Mouse (Mus musculus) CH12.LX (cell line): Measurements from ENCODE around the gene Sgms1. TPM values are rescaled to one million over a fixed set of nuclear protein-coding genes. Genes with fewer than 3 reads are reported as not detected.
A peak's percentile ranks its signal among the peaks of the same experiment; 100 is the strongest.

Experiments used
- DNase-seq: peaks from one replicate; pipeline ENCODE4 v3.0.0-alpha.2; 2013; ENCODE audit errors: extremely low read depth
- H3K27ac ChIP-seq: 2 replicates; pipeline ENCODE4 v1.5.1; 2012; ENCODE audit warnings: low read depth, mild to moderate bottlenecking, control low read depth, moderate library complexity; ENCODE audit not compliant: insufficient read depth
- H3K27me3 ChIP-seq: replicated peaks from 2 replicates; pipeline ENCODE3; 2012; ENCODE audit warnings: inconsistent platforms
- H3K36me3 ChIP-seq, 2 experiments: replicated peaks in 1 of 2; 2 replicates each; pipeline versions ENCODE3 to v1.6.1; 2012; ENCODE audit warnings: inconsistent platforms in 1 of 2, low read length in 1 of 2, mild to moderate bottlenecking in 1 of 2, mixed read lengths in 1 of 2, moderate library complexity in 1 of 2; ENCODE audit not compliant: control insufficient read depth in 1 of 2, insufficient read depth in 1 of 2
- H3K4me1 ChIP-seq, 2 experiments: 2 replicates each; pipeline ENCODE4 v1.6.1; 2012; ENCODE audit warnings: inconsistent platforms in 1 of 2, moderate library complexity in 1 of 2; ENCODE audit not compliant: insufficient read depth in 2 of 2, control insufficient read depth in 1 of 2
- H3K4me2 ChIP-seq: 2 replicates; pipeline ENCODE4 v1.6.1; 2012; ENCODE audit warnings: low read depth, mild to moderate bottlenecking, control low read depth; ENCODE audit not compliant: poor library complexity, insufficient read depth, severe bottlenecking
- H3K4me3 ChIP-seq, 3 experiments: fragments of 150-350 bp in 1 of 3; sonication (generic) in 1 of 3; replicated peaks in 1 of 3; 2 replicates each; pipeline versions ENCODE3 to v1.5.1; 2011 to 2012; ENCODE audit warnings: low read depth in 2 of 3, low read length in 2 of 3, mild to moderate bottlenecking in 2 of 3, moderate library complexity in 2 of 3, control low read depth in 1 of 3, improper control_type of control experiment in 1 of 3, inconsistent platforms in 1 of 3, mixed read lengths in 1 of 3; ENCODE audit not compliant: poor library complexity in 1 of 3
- H3K79me2 ChIP-seq: replicated peaks from 2 replicates; pipeline ENCODE4 v1.6.1; 2012; ENCODE audit warnings: mild to moderate bottlenecking, moderate library complexity; ENCODE audit not compliant: control insufficient read depth, poor library complexity, insufficient read depth, severe bottlenecking; ENCODE audit errors: extremely low read depth
- H3K9ac ChIP-seq: 2 replicates; pipeline ENCODE4 v1.6.1; 2012; ENCODE audit warnings: low read depth, mild to moderate bottlenecking, control low read depth, moderate library complexity; ENCODE audit not compliant: insufficient read depth
- H3K9me3 ChIP-seq: replicated peaks from 2 replicates; pipeline ENCODE3; 2012; ENCODE audit warnings: low read length, inconsistent platforms, mixed read lengths
- BHLHE40 ChIP-seq: IDR thresholded peaks from 2 replicates; pipeline ENCODE4 v1.6.1; 2011; ENCODE audit warnings: mild to moderate bottlenecking, low read depth, low read length, improper control_type of control experiment
- CHD2 ChIP-seq: IDR thresholded peaks from 2 replicates; pipeline ENCODE4 v1.6.1; 2011; ENCODE audit warnings: low read length, improper control_type of control experiment
- CTCF ChIP-seq, 2 experiments: IDR thresholded peaks in 1 of 2; conservative IDR thresholded peaks in 1 of 2; 2 replicates each; pipeline ENCODE4 v1.5.1; 2011 to 2012; ENCODE audit warnings: low read depth in 2 of 2, low read length in 2 of 2, improper control_type of control experiment in 1 of 2, inconsistent platforms in 1 of 2, mild to moderate bottlenecking in 1 of 2, moderate library complexity in 1 of 2
- E2F4 ChIP-seq: IDR thresholded peaks from 2 replicates; pipeline ENCODE4 v1.6.1; 2011; ENCODE audit warnings: low read depth, low read length, improper control_type of control experiment; ENCODE audit not compliant: insufficient replicate concordance
- ELF1 ChIP-seq: IDR thresholded peaks from 2 replicates; pipeline ENCODE4 v1.6.1; 2014; ENCODE audit warnings: low read depth, mild to moderate bottlenecking, inconsistent platforms, low read length, improper control_type of control experiment
- EP300 ChIP-seq: IDR thresholded peaks from 2 replicates; pipeline ENCODE4 v1.6.1; 2011; ENCODE audit warnings: low read length, improper control_type of control experiment
- ETS1 ChIP-seq: conservative IDR thresholded peaks from 2 replicates; pipeline ENCODE4 v1.6.1; 2012; ENCODE audit warnings: low read depth, mild to moderate bottlenecking, inconsistent platforms, low read length, improper control_type of control experiment, moderate library complexity
- HCFC1 ChIP-seq: IDR thresholded peaks from 2 replicates; pipeline ENCODE4 v1.6.1; 2012; ENCODE audit warnings: low read depth, mild to moderate bottlenecking, inconsistent platforms, low read length, improper control_type of control experiment
- IRF4 ChIP-seq: IDR thresholded peaks from 2 replicates; pipeline ENCODE4 v1.6.1; 2014; ENCODE audit warnings: low read depth, mild to moderate bottlenecking, inconsistent platforms, low read length, improper control_type of control experiment
- MAX ChIP-seq: IDR thresholded peaks from 2 replicates; pipeline ENCODE4 v1.6.1; 2011; ENCODE audit warnings: low read length, improper control_type of control experiment
- MAZ ChIP-seq: IDR thresholded peaks from 2 replicates; pipeline ENCODE4 v1.6.1; 2012; ENCODE audit warnings: low read depth, mild to moderate bottlenecking, inconsistent platforms, low read length, improper control_type of control experiment, moderate library complexity
- MEF2A ChIP-seq: IDR thresholded peaks from 2 replicates; pipeline ENCODE4 v1.6.1; 2014; ENCODE audit warnings: low read depth, mild to moderate bottlenecking, inconsistent platforms, low read length, improper control_type of control experiment, borderline replicate concordance
- NELFE ChIP-seq: IDR thresholded peaks from 2 replicates; pipeline ENCODE4 v1.6.1; 2011; ENCODE audit warnings: low read depth, low read length, improper control_type of control experiment
- NRF1 ChIP-seq: IDR thresholded peaks from 2 replicates; pipeline ENCODE4 v1.6.1; 2014; ENCODE audit warnings: low read depth, mild to moderate bottlenecking, inconsistent platforms, low read length, improper control_type of control experiment, moderate library complexity
- PAX5 ChIP-seq: IDR thresholded peaks from 2 replicates; pipeline ENCODE4 v1.6.1; 2012; ENCODE audit warnings: low read length, inconsistent platforms, mixed read lengths
- POLR2A ChIP-seq: IDR thresholded peaks from 2 replicates; pipeline ENCODE4 v1.6.1; 2011; ENCODE audit warnings: low read depth, mild to moderate bottlenecking, improper control_type of control experiment, low read length
- RCOR1 ChIP-seq: conservative IDR thresholded peaks from 2 replicates; pipeline ENCODE4 v1.6.1; 2012; ENCODE audit warnings: low read depth, mild to moderate bottlenecking, inconsistent platforms, low read length, improper control_type of control experiment
- SIN3A ChIP-seq: IDR thresholded peaks from 2 replicates; pipeline ENCODE4 v1.6.1; 2012; ENCODE audit warnings: low read length, improper control_type of control experiment, inconsistent platforms
- SMC3 ChIP-seq: IDR thresholded peaks from 2 replicates; pipeline ENCODE4 v1.6.1; 2011; ENCODE audit warnings: low read depth, low read length, improper control_type of control experiment
- TBP ChIP-seq: conservative IDR thresholded peaks from 2 replicates; pipeline ENCODE4 v1.6.1; 2011; ENCODE audit warnings: low read depth, low read length, improper control_type of control experiment
- UBTF ChIP-seq: IDR thresholded peaks from 2 replicates; pipeline ENCODE4 v1.6.1; 2012; ENCODE audit warnings: low read depth, mild to moderate bottlenecking, inconsistent platforms, low read length, improper control_type of control experiment, moderate library complexity
- ZC3H11A ChIP-seq: IDR thresholded peaks from 2 replicates; pipeline ENCODE4 v1.6.1; 2012; ENCODE audit warnings: low read depth, mild to moderate bottlenecking, inconsistent platforms, low read length, improper control_type of control experiment
- ZMIZ1 ChIP-seq: IDR thresholded peaks from 2 replicates; pipeline ENCODE4 v1.6.1; 2012; ENCODE audit warnings: low read depth, mild to moderate bottlenecking, inconsistent platforms, low read length, improper control_type of control experiment
- ZNF384 ChIP-seq: IDR thresholded peaks from 2 replicates; pipeline ENCODE4 v1.6.1; 2012; ENCODE audit warnings: low read depth, low read length, improper control_type of control experiment, inconsistent platforms
- dilution Hi-C: fragments of 300-500 bp; cut with MboI; formaldehyde crosslinking; loops from 2 replicates; pipeline ENCODE4 v1.14.3; 2020; ENCODE audit warnings: low sequenced_read_pairs; ENCODE audit not compliant: extremely low pct_unique_long_range_greater_than_20kb, extremely low pct_ligation_motif_present
- in situ Hi-C: fragments of 300-500 bp; cut with MboI; formaldehyde crosslinking; loops from 3 replicates; pipeline ENCODE4 v1.14.3; 2019; ENCODE audit warnings: low sequenced_read_pairs, low pct_ligation_motif_present, low pct_unique_long_range_greater_than_20kb, mixed read lengths
- polyA plus RNA-seq: library from polyadenylated mRNA; unstranded; fragments of >175 nt; gene quantifications from 2 replicates; pipeline ENCODE4 v1.2.1, GENCODE M21; 2012; ENCODE audit warnings: low read depth; ENCODE audit not compliant: insufficient read length
- total RNA-seq, 2 experiments: library from RNA; depleted of rRNA; stranded (reverse); fragments of 300-350 nt in 1 of 2; fragments of >200 nt in 1 of 2; gene quantifications; 2 replicates each; pipeline ENCODE4 v1.2.3; 2012 to 2014

The Sgms1 gene
- total and polyA plus RNA-seq, 3 experiments = 1.4 to 1.8 (median 1.8) TPM

GRCm38 (mm10) chr19:32117484-32118018 is 272.0 kb downstream of the Sgms1 start:
- no peak overlapping the region for H3K9ac ChIP-seq
- no peak overlapping the region for H3K27ac ChIP-seq
- no peak overlapping the region for H3K4me2 ChIP-seq
- H3K4me1 ChIP-seq = peaks cover under 1 to 17% of the 10 kb centered on the region in 2 experiments; a peak in 3 of 4 replicates
- no peak for DNase-seq
- no peak overlapping the region for H3K4me3 ChIP-seq
- peaks cover 0 to 2% of the 10 kb centered on the region in 2 experiments for H3K36me3 ChIP-seq
- no peak for TF ChIP-seq ZC3H11A
- TF ChIP-seq SIN3A = no peak
- no peak for TF ChIP-seq ZMIZ1
- no peak for TF ChIP-seq BHLHE40
- peak; percentile 53 for TF ChIP-seq ZNF384
- no peak for TF ChIP-seq EP300
- TF ChIP-seq CTCF (conservative IDR thresholded peaks at IDR 0.05 in 1 of 2, IDR thresholded peaks at IDR 0.05 in 1 of 2; ENCODE audit: low read depth in 2 of 2, low read length in 2 of 2) = peak in 1 of 2 experiments; percentile 24; a peak in 1 of 4 replicates
- no peak for TF ChIP-seq UBTF
- no peak for TF ChIP-seq POLR2A
- no peaks in the 10 kb centered on the region for H3K9me3 ChIP-seq
- no peaks in the 10 kb centered on the region for H3K27me3 ChIP-seq
- in situ Hi-C loops (no loop called here), dilution Hi-C loops (no loop called here)
- H3K79me2 ChIP-seq = no peaks in the 10 kb centered on the region

GRCm38 (mm10) chr19:32111866-32112790 is 277.4 kb downstream of the Sgms1 start:
- H3K4me3 ChIP-seq = no peak overlapping the region
- no peaks in the 10 kb centered on the region for H3K9me3 ChIP-seq
- no peak overlapping the region for H3K27ac ChIP-seq
- H3K9ac ChIP-seq = peak overlapping the region; percentile 47; the same call in 1 of the 2 replicates
- H3K36me3 ChIP-seq = no peaks in the 10 kb centered on the region
- no peaks in the 10 kb centered on the region for H3K27me3 ChIP-seq
- peaks cover 6 to 24% of the 10 kb centered on the region in 2 experiments; a peak in 3 of 4 replicates for H3K4me1 ChIP-seq
- no peaks in the 10 kb centered on the region for H3K79me2 ChIP-seq
- in situ Hi-C loops = no loop called here
- peak overlapping the region; percentile 91 for H3K4me2 ChIP-seq
- TF ChIP-seq RCOR1 (no peak), IRF4 (0 out of 2 replicates have a peak, but pooled peaks have one; percentile 5), CTCF (conservative IDR thresholded peaks at IDR 0.05 in 1 of 2, IDR thresholded peaks at IDR 0.05 in 1 of 2; ENCODE audit: low read depth in 2 of 2, low read length in 2 of 2) (no peak), PAX5 (no peak), SMC3 (no peak), EP300 (peak; percentile 70; the same call in 1 of the 2 replicates), HCFC1 (no peak), CHD2 (no peak), NRF1 (no peak), TBP (no peak), MAX (no peak), ETS1 (peak; percentile 44; the same call in 1 of the 2 replicates), MAZ (no peak), ZC3H11A (no peak), NELFE (no peak), SIN3A (peak; percentile 54; the same call in 1 of the 2 replicates), BHLHE40 (peak; percentile 45; the same call in 1 of the 2 replicates), E2F4 (no peak), MEF2A (peak; percentile 28; the same call in 1 of the 2 replicates), ELF1 (no peak)
- TF ChIP-seq, all 38 proteins: peak for 6
- dilution Hi-C loops = no loop called here
- DNase-seq = peak; percentile 38
